Mouse (Mus musculus): Measurements from ENCODE around the gene Rack1. TPM values are rescaled to one million over a fixed set of nuclear protein-coding genes. Genes with fewer than 3 reads are reported as not detected.
"Not testable (repeated sequence)": the region's sequence is repeated elsewhere in the genome, so short reads cannot be mapped to it uniquely, and the experiment has no call there.

Gene Rack1
- polyA plus RNA-seq, 1 experiment from 2014 or later = 718 TPM

GRCm38 (mm10) chr11:48845244-48845815, 45.2 kb downstream of the Rack1 start:
- no peaks in the 10 kb centered on the region for H3K36me3 ChIP-seq (ENCODE audit: control insufficient read depth, insufficient read depth, low read length)
- H3K4me3 ChIP-seq (ENCODE audit: low read depth, low read length) = no peak overlapping the region
- H3K4me1 ChIP-seq (ENCODE audit: control insufficient read depth, insufficient read depth, low read length) = no peaks in the 10 kb centered on the region
- 39% methylated on average over 13 of the region's 13 CpGs for WGBS
- H3K9ac ChIP-seq (ENCODE audit: low read length) = no peak overlapping the region
- H3K27me3 ChIP-seq (replicated peaks; ENCODE audit: control insufficient read depth, insufficient read depth, low read length) = no peaks in the 10 kb centered on the region
- H3K4me2 ChIP-seq (ENCODE audit: low read length) = no peak overlapping the region
- no peaks in the 10 kb centered on the region for H3K9me3 ChIP-seq (replicated peaks; ENCODE audit: control insufficient read depth, low read length)
- ATAC-seq (no peak), DNase-seq (ENCODE audit: low spot score) (no peak)
- no peak overlapping the region for H3K27ac ChIP-seq (ENCODE audit: low read depth, low read length)

GRCm38 (mm10) chr11:48846362-48846761, 46.2 kb downstream of the Rack1 start:
- not testable (repeated sequence) for H3K27me3 ChIP-seq (replicated peaks; ENCODE audit: control insufficient read depth, insufficient read depth, low read length); H3K36me3 ChIP-seq (ENCODE audit: control insufficient read depth, insufficient read depth, low read length); ATAC-seq; H3K9ac ChIP-seq (ENCODE audit: low read length); H3K9me3 ChIP-seq (replicated peaks; ENCODE audit: control insufficient read depth, low read length); H3K4me3 ChIP-seq (ENCODE audit: low read depth, low read length); DNase-seq (ENCODE audit: low spot score); H3K4me2 ChIP-seq (ENCODE audit: low read length); H3K4me1 ChIP-seq (ENCODE audit: control insufficient read depth, insufficient read depth, low read length); H3K27ac ChIP-seq (ENCODE audit: low read depth, low read length)
- 78% methylated on average over 2 of the region's 2 CpGs for WGBS

- Histone ChIP-seq H3K4me3 (ENCODE audit: low read depth, low read length) (no peak overlapping the region), H3K4me1 (ENCODE audit: control insufficient read depth, insufficient read depth, low read length) (no peaks in the 10 kb centered on the region), H3K27ac (ENCODE audit: low read depth, low read length) (no peak overlapping the region), H3K9ac (ENCODE audit: low read length) (no peak overlapping the region), H3K27me3 (replicated peaks; ENCODE audit: control insufficient read depth, insufficient read depth, low read length) (no peaks in the 10 kb centered on the region), H3K9me3 (replicated peaks; ENCODE audit: control insufficient read depth, low read length) (no peaks in the 10 kb centered on the region), H3K36me3 (ENCODE audit: control insufficient read depth, insufficient read depth, low read length) (no peaks in the 10 kb centered on the region), H3K4me2 (ENCODE audit: low read length) (no peak overlapping the region)
- no peak for ATAC-seq
- 54% methylated on average over 5 of the region's 5 CpGs for WGBS
- DNase-seq (ENCODE audit: low spot score) = no peak
Observed at GRCm38 (mm10) chr11:48846881-48847280, 46.7 kb downstream of the Rack1 start.

- H3K27ac ChIP-seq (ENCODE audit: low read depth, low read length) = no peak overlapping the region
- peaks cover 12% of the 10 kb centered on the region for H3K4me1 ChIP-seq (ENCODE audit: control insufficient read depth, insufficient read depth, low read length)
- H3K4me2 ChIP-seq (ENCODE audit: low read length) = no peak overlapping the region
- no peak overlapping the region for H3K9ac ChIP-seq (ENCODE audit: low read length)
- ATAC-seq (no peak), DNase-seq (ENCODE audit: low spot score) (no peak)
- H3K36me3 ChIP-seq (ENCODE audit: control insufficient read depth, insufficient read depth, low read length) = no peaks in the 10 kb centered on the region
- H3K9me3 ChIP-seq (replicated peaks; ENCODE audit: control insufficient read depth, low read length) = no peaks in the 10 kb centered on the region
- 35% methylated on average over 2 of the region's 2 CpGs for WGBS
- no peak overlapping the region for H3K4me3 ChIP-seq (ENCODE audit: low read depth, low read length)
- no peaks in the 10 kb centered on the region for H3K27me3 ChIP-seq (replicated peaks; ENCODE audit: control insufficient read depth, insufficient read depth, low read length)
Observed at GRCm38 (mm10) chr11:48850240-48850639, 50.1 kb downstream of the Rack1 start.

- H3K9me3 ChIP-seq (replicated peaks; ENCODE audit: control insufficient read depth, low read length) = no peaks in the 10 kb centered on the region
- H3K27me3 ChIP-seq (replicated peaks; ENCODE audit: control insufficient read depth, insufficient read depth, low read length) = no peaks in the 10 kb centered on the region
- no peak overlapping the region for H3K4me2 ChIP-seq (ENCODE audit: low read length)
- H3K36me3 ChIP-seq (ENCODE audit: control insufficient read depth, insufficient read depth, low read length) = no peaks in the 10 kb centered on the region
- no peak overlapping the region for H3K4me3 ChIP-seq (ENCODE audit: low read depth, low read length)
- no peak overlapping the region for H3K27ac ChIP-seq (ENCODE audit: low read depth, low read length)
- H3K9ac ChIP-seq (ENCODE audit: low read length) = no peak overlapping the region
- H3K4me1 ChIP-seq (ENCODE audit: control insufficient read depth, insufficient read depth, low read length) = peaks cover 12% of the 10 kb centered on the region
- WGBS = 84% methylated on average over 4 of the region's 4 CpGs
- ATAC-seq (no peak), DNase-seq (ENCODE audit: low spot score) (no peak)
Observed at GRCm38 (mm10) chr11:48851270-48851995, 51.3 kb downstream of the Rack1 start.

GRCm38 (mm10) chr11:48852190-48852589, 52.1 kb downstream of the Rack1 start:
- peaks cover 12% of the 10 kb centered on the region for H3K4me1 ChIP-seq (ENCODE audit: control insufficient read depth, insufficient read depth, low read length)
- 71% methylated on average over 4 of the region's 4 CpGs for WGBS
- H3K27ac ChIP-seq (ENCODE audit: low read depth, low read length) = no peak overlapping the region
- H3K36me3 ChIP-seq (ENCODE audit: control insufficient read depth, insufficient read depth, low read length) = no peaks in the 10 kb centered on the region
- no peak overlapping the region for H3K4me3 ChIP-seq (ENCODE audit: low read depth, low read length)
- no peak for DNase-seq (ENCODE audit: low spot score)
- H3K4me2 ChIP-seq (ENCODE audit: low read length) = peak overlapping the region; percentile 89
- H3K27me3 ChIP-seq (replicated peaks; ENCODE audit: control insufficient read depth, insufficient read depth, low read length) = no peaks in the 10 kb centered on the region
- ATAC-seq = no peak
- H3K9ac ChIP-seq (ENCODE audit: low read length) = no peak overlapping the region
- no peaks in the 10 kb centered on the region for H3K9me3 ChIP-seq (replicated peaks; ENCODE audit: control insufficient read depth, low read length)

- H3K4me3 ChIP-seq (ENCODE audit: low read depth, low read length) = peak overlapping the region; percentile 49
- ATAC-seq (peak; percentile 8; the same call in 1 of the 2 replicates), DNase-seq (ENCODE audit: low spot score) (no peak)
- peaks cover 15% of the 10 kb centered on the region for H3K4me1 ChIP-seq (ENCODE audit: control insufficient read depth, insufficient read depth, low read length)
- no peak overlapping the region for H3K27ac ChIP-seq (ENCODE audit: low read depth, low read length)
- no peaks in the 10 kb centered on the region for H3K9me3 ChIP-seq (replicated peaks; ENCODE audit: control insufficient read depth, low read length)
- no peaks in the 10 kb centered on the region for H3K27me3 ChIP-seq (replicated peaks; ENCODE audit: control insufficient read depth, insufficient read depth, low read length)
- H3K9ac ChIP-seq (ENCODE audit: low read length) = peak overlapping the region; percentile 62
- H3K36me3 ChIP-seq (ENCODE audit: control insufficient read depth, insufficient read depth, low read length) = no peaks in the 10 kb centered on the region
- peak overlapping the region; percentile 89 for H3K4me2 ChIP-seq (ENCODE audit: low read length)
- WGBS = 8% methylated on average over 23 of the region's 23 CpGs
Observed at GRCm38 (mm10) chr11:48852624-48853473, 52.7 kb downstream of the Rack1 start.

- no peak overlapping the region for H3K27ac ChIP-seq (ENCODE audit: low read depth, low read length)
Observed at GRCm38 (mm10) chr11:48853474-48854180, 53.5 kb downstream of the Rack1 start.

More at GRCm38 (mm10) chr11:48853474-48854180, 53.5 kb downstream of the Rack1 start:
- DNase-seq (ENCODE audit: low spot score) = peak; percentile 88
- Histone ChIP-seq H3K9ac (ENCODE audit: low read length) (peak overlapping the region; percentile 62), H3K4me1 (ENCODE audit: control insufficient read depth, insufficient read depth, low read length) (peaks cover 16% of the 10 kb centered on the region), H3K4me2 (ENCODE audit: low read length) (peak overlapping the region; percentile 89), H3K4me3 (ENCODE audit: low read depth, low read length) (peak overlapping the region; percentile 49), H3K27me3 (replicated peaks; ENCODE audit: control insufficient read depth, insufficient read depth, low read length) (no peaks in the 10 kb centered on the region), H3K9me3 (replicated peaks; ENCODE audit: control insufficient read depth, low read length) (no peaks in the 10 kb centered on the region), H3K36me3 (ENCODE audit: control insufficient read depth, insufficient read depth, low read length) (no peaks in the 10 kb centered on the region)
- ATAC-seq = peak; percentile 67
- WGBS = under 1% methylated on average over 31 of the region's 31 CpGs
